Mouse (Mus musculus) hindbrain, postnatal 0 days (tissue): ENCODE data around the gene Nphs1. TPM values are rescaled to one million over a fixed set of nuclear protein-coding genes. Genes with fewer than 3 reads are reported as not detected.

Experiments used
- ATAC-seq: fragments of 200-750 bp; cut with Nextera tagmentation; 2 replicates; pipeline ENCODE4 v1.8.0; 2017; ENCODE audit warnings: mild to moderate bottlenecking, moderate TSS enrichment, moderate library complexity
- DNase-seq: peaks from one replicate; pipeline ENCODE4 v3.0.0-alpha.2; 2015; ENCODE audit warnings: low spot score
- H3K27ac ChIP-seq: fragments of 300-500 bp; sonication (generic); 2 replicates; pipeline ENCODE4 v1.5.1; 2014; ENCODE audit warnings: mild to moderate bottlenecking
- H3K27me3 ChIP-seq: fragments of 300-500 bp; sonication (generic); 2 replicates; pipeline ENCODE4 v1.6.1; 2014; ENCODE audit warnings: low read length, mixed read lengths; ENCODE audit not compliant: insufficient read depth
- H3K36me3 ChIP-seq: fragments of 300-500 bp; sonication (generic); 2 replicates; pipeline ENCODE4 v1.6.1; 2014; ENCODE audit warnings: low read length, mixed read lengths; ENCODE audit not compliant: insufficient read depth
- H3K4me1 ChIP-seq: fragments of 300-500 bp; sonication (generic); 2 replicates; pipeline ENCODE4 v1.6.1; 2014; ENCODE audit warnings: antibody characterized with exemption, low read length, mixed read lengths; ENCODE audit not compliant: insufficient read depth
- H3K4me2 ChIP-seq: fragments of 300-500 bp; sonication (generic); 2 replicates; pipeline ENCODE4 v1.6.1; 2014; ENCODE audit warnings: low read depth, mild to moderate bottlenecking, low read length, moderate library complexity, mixed read lengths
- H3K4me3 ChIP-seq: fragments of 300-500 bp; sonication (generic); 2 replicates; pipeline ENCODE4 v1.5.1; 2014; ENCODE audit warnings: low read length
- H3K9ac ChIP-seq: fragments of 300-500 bp; sonication (generic); replicated peaks from 2 replicates; pipeline ENCODE4 v1.6.1; 2014; ENCODE audit warnings: mild to moderate bottlenecking, low read length, moderate library complexity, mixed read lengths
- H3K9me3 ChIP-seq: fragments of 300-500 bp; sonication (generic); 2 replicates; pipeline ENCODE4 v1.6.1; 2016; ENCODE audit warnings: low read length, mixed read lengths
- CTCF ChIP-seq: IDR thresholded peaks from 2 replicates; pipeline ENCODE4 v1.5.1; 2016; ENCODE audit warnings: antibody characterized with exemption, control low read depth, low read depth
- WGBS: fragments of 180-500 bp; shearing (Covaris S2); extraction: QIAGEN DNeasy Blood & Tissue Kit; methylation state at CpG from one replicate; pipeline ENCODE4 v1.1.7; 2014; 5-methylcytosine and 5-hydroxymethylcytosine counted together
- polyA plus RNA-seq: library from polyadenylated mRNA; unstranded; fragments of >200 nt; fragmentation: Nextera tagmentation; extraction: Ambion mirVana; gene quantifications from 2 replicates; pipeline ENCODE4 v1.2.1, GENCODE M21; 2015
- total RNA-seq: library from RNA; depleted of rRNA; stranded (reverse); fragments of >200 nt; gene quantifications from 2 replicates; pipeline ENCODE4 v1.2.3, GENCODE M21; 2014

Gene Nphs1
- total and polyA plus RNA-seq, 2 experiments from 2014 or later, result 0.50 to 2.4 TPM

- Histone ChIP-seq H3K4me3 (no peak overlapping the region), H3K27ac (no peak overlapping the region), H3K4me1 (no peaks in the 10 kb centered on the region), H3K9ac (no peak overlapping the region), H3K9me3 (no peaks in the 10 kb centered on the region), H3K27me3 (no peaks in the 10 kb centered on the region), H3K4me2 (no peak overlapping the region), H3K36me3 (peaks cover 58% of the 10 kb centered on the region; the same call in 1 of the 2 replicates)
- 82% methylated on average over 13 of the region's 13 CpGs for WGBS
- TF ChIP-seq CTCF, result no peak
- DNase-seq, result no peak
- ATAC-seq, result no peak
These were observed 18.4 kb upstream of the Nphs1 start for GRCm38 (mm10) chr7:30439734-30440133.

- peak; percentile 87 for TF ChIP-seq CTCF
- Histone ChIP-seq H3K9me3 (no peaks in the 10 kb centered on the region), H3K27ac (no peak overlapping the region), H3K9ac (no peak overlapping the region), H3K27me3 (no peaks in the 10 kb centered on the region), H3K4me3 (no peak overlapping the region), H3K36me3 (peaks cover 50% of the 10 kb centered on the region; the same call in 1 of the 2 replicates), H3K4me2 (no peak overlapping the region), H3K4me1 (no peaks in the 10 kb centered on the region)
- DNase-seq (peak; percentile 80), ATAC-seq (peak; percentile 15; the same call in 1 of the 2 replicates)
- 27% methylated on average over 4 of the region's 5 CpGs for WGBS
These were observed 17.4 kb upstream of the Nphs1 start for GRCm38 (mm10) chr7:30440697-30441096.

GRCm38 (mm10) chr7:30443696-30444095, 14.4 kb upstream of the Nphs1 start:
- Histone ChIP-seq H3K4me3 (peak overlapping the region; percentile 78), H3K27me3 (no peaks in the 10 kb centered on the region), H3K9ac (peak overlapping the region; percentile 95), H3K27ac (peak overlapping the region; percentile 97; the same call in 1 of the 2 replicates), H3K4me2 (peak overlapping the region; percentile 78), H3K36me3 (peaks cover 37% of the 10 kb centered on the region; the same call in 1 of the 2 replicates), H3K4me1 (no peaks in the 10 kb centered on the region), H3K9me3 (no peaks in the 10 kb centered on the region)
- WGBS, result 16% methylated on average over 9 of the region's 9 CpGs
- ATAC-seq (no peak), DNase-seq (peak; percentile 67)
- no peak for TF ChIP-seq CTCF

- ATAC-seq, result peak; percentile 72
- peaks cover 32% of the 10 kb centered on the region; the same call in 1 of the 2 replicates for H3K36me3 ChIP-seq
- H3K9me3 ChIP-seq, result no peaks in the 10 kb centered on the region
- peak overlapping the region; percentile 78 for H3K4me2 ChIP-seq
- H3K9ac ChIP-seq, result peak overlapping the region; percentile 95
- H3K27ac ChIP-seq, result peak overlapping the region; percentile 97
- no peaks in the 10 kb centered on the region for H3K4me1 ChIP-seq
- DNase-seq, result peak; percentile 93
- H3K27me3 ChIP-seq, result no peaks in the 10 kb centered on the region
- peak overlapping the region; percentile 78 for H3K4me3 ChIP-seq
- WGBS, result under 1% methylated on average over 36 of the region's 38 CpGs
- TF ChIP-seq CTCF, result no peak
These were observed 13.8 kb upstream of the Nphs1 start for GRCm38 (mm10) chr7:30444154-30444970.

- peak within 1 kb of the TSS; percentile 95 for H3K9ac ChIP-seq
- no peaks in the 10 kb centered on the region for H3K27me3 ChIP-seq
- peak within 1 kb of the TSS; percentile 97 for H3K27ac ChIP-seq
- DNase-seq, result peak; percentile 87
- no peak for TF ChIP-seq CTCF
- H3K9me3 ChIP-seq, result no peaks in the 10 kb centered on the region
- ATAC-seq, result peak; percentile 74
- WGBS, result under 1% methylated on average over 68 of the region's 72 CpGs
- H3K4me1 ChIP-seq, result no peaks in the 10 kb centered on the region
- peak within 1 kb of the TSS; percentile 78 for H3K4me3 ChIP-seq
- H3K4me2 ChIP-seq, result peak within 1 kb of the TSS; percentile 78
- H3K36me3 ChIP-seq, result peaks cover 25% of the 10 kb centered on the region; the same call in 1 of the 2 replicates
These were observed 13.0 kb upstream of the Nphs1 start, which contains the start of gene Aplp1 for GRCm38 (mm10) chr7:30444971-30445751. TSS of gene Aplp1 (minus strand) at chr7:30445535.

- TF ChIP-seq CTCF, result no peak
- H3K36me3 ChIP-seq, result no peaks in the 10 kb centered on the region
- H3K4me1 ChIP-seq, result 0 out of 2 replicates have a peak, but pooled peaks cover 3% of the 10 kb centered on the region
- no peak overlapping the region for H3K9ac ChIP-seq
- DNase-seq (peak; percentile 25), ATAC-seq (no peak)
- H3K4me2 ChIP-seq, result no peak overlapping the region
- no peaks in the 10 kb centered on the region for H3K9me3 ChIP-seq
- peaks cover 24% of the 10 kb centered on the region for H3K27me3 ChIP-seq
- H3K4me3 ChIP-seq, result no peak overlapping the region
- H3K27ac ChIP-seq, result no peak overlapping the region
- WGBS, result 68% methylated on average over 7 of the region's 7 CpGs
These were observed 7.9 kb upstream of the Nphs1 start for GRCm38 (mm10) chr7:30450241-30450640.
